Mouse (Mus musculus): Measurements from ENCODE around the gene Eml4.

DNA sequence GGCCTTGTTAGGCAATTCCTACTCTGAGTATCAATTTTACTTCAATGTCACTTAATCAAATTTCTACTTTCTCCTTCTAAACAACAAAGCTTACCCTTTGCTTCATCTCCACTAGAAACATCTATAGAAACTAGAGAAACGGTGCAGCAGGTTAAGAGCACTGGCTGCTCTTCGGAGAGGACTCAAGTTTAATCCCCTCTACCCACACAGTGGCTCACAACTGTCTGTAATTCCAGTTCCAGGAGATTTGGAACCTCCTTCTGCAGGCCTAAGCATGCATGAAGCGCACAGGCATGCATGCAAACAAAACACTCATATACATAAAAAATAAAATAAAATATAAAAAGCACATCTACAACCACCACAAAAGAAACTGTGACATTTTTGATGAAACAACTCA lies 161.4 kb downstream of the Eml4 start:
- TF ChIP-seq GATA1 (IDR thresholded peaks at IDR 0.05; ENCODE audit: low read length), result no peak
- no peak for TF ChIP-seq TAL1 (IDR thresholded peaks at IDR 0.05; ENCODE audit: low read length)

Data from erythroblast, embryonic 14.5 days (primary cell).